Mouse (Mus musculus) heart, postnatal 0 days (tissue): ENCODE results near the gene Rab40b.

ENCODE experiments used
- CTCF ChIP-seq: IDR thresholded peaks from 2 replicates; pipeline ENCODE4 v1.5.1; 2016; ENCODE audit warnings: antibody characterized with exemption, control low read depth, low read depth
- EP300 ChIP-seq: IDR thresholded peaks from 2 replicates; pipeline ENCODE4 v1.6.1; 2016; ENCODE audit warnings: antibody characterized with exemption, low read depth

DNA sequence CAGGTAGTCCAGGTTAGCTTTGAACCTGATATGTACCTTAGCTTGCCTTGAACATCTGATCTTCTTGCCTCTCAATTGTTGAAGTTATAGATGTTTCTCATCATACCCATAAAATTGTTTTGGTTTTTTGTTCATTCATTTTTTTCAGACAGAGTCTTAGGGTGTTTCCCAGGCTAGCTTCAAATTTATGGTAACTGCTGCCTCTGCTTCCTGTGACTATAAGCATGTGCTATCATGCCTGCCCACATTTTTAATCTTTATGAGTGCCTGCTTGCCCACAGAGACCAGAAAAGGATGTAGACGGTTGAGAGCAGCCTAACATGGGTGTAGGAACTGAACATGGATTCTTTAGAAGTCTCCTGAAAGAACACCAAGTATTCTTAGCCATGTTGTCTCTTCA, 19.3 kb downstream of the Rab40b start:
- TF ChIP-seq CTCF, result no peak
- TF ChIP-seq EP300, result no peak
